In the genomic region with DNA sequence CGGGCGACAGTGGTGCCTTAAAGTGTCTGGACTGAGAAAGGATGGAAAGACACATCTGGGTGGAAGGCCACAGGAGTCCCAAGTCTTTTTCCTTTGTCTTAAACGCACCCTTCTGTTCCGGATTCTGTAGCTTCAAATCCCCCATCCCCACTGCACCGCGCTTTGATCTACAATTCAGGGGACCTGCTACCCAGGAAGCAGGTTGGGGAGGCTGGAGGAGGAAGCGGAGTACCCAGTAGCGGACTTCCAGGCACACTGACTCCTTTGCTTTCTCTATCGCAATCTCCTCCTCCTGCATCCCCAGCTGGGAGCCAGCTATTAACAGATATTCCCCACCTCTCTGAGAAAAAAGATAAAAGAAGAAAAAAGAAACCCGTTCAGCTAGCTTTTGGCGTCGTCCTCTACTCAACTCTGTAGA, we compare ENCODE assay signal across 8 mouse cellular contexts. TPM values are rescaled to one million over a fixed set of nuclear protein-coding genes. Genes with fewer than 3 reads are reported as not detected.
DNase-seq lines count a peak whose midpoint lies in the region; ATAC-seq and TF ChIP-seq lines count a peak whose summit lies in the region.
"Had no signal": no experiment of that assay in that cellular context is flagged by ENCODE, and none has a peak within 500 bp of the region (broad histone marks: within the 10 kb centered on the region; RNA-seq: fewer than 3 reads in every experiment).

No protein-coding gene starts in this region.

- H3K9ac ChIP-seq in embryonic facial prominence, embryonic 14.5 days (ENCODE audit: low read depth, low read length) = peak overlapping the region; percentile 50
- peak overlapping the region; percentile 52 for H3K9ac ChIP-seq in hindbrain, postnatal 0 days (replicated peaks; ENCODE audit: low read length)
- H3K9ac ChIP-seq in neural tube, embryonic 11.5 days (ENCODE audit: low read length) = peak overlapping the region; percentile 63

- H3K36me3 ChIP-seq in embryonic facial prominence, embryonic 14.5 days (ENCODE audit: control insufficient read depth, insufficient read depth, low read length) = no peaks in the 10 kb centered on the region
- H3K36me3 ChIP-seq in hindbrain, postnatal 0 days (ENCODE audit: insufficient read depth, low read length) = no peaks in the 10 kb centered on the region
- H3K36me3 ChIP-seq in neural tube, embryonic 11.5 days (ENCODE audit: control insufficient read depth, insufficient read depth, low read length) = no peaks in the 10 kb centered on the region

- peak overlapping the region; percentile 33 for H3K4me3 ChIP-seq in embryonic facial prominence, embryonic 14.5 days (ENCODE audit: low read depth, low read length)
- peak overlapping the region; percentile 42 for H3K4me3 ChIP-seq in hindbrain, postnatal 0 days (ENCODE audit: low read length)
- peak overlapping the region; percentile 38 for H3K4me3 ChIP-seq in neural tube, embryonic 11.5 days (ENCODE audit: low read depth, low read length)
- H3K4me3 ChIP-seq: myocyte had no signal

- H3K27ac ChIP-seq in embryonic facial prominence, embryonic 14.5 days (replicated peaks; ENCODE audit: low read depth, low read length) = peak overlapping the region; percentile 13; the same call in 1 of the 2 replicates
- H3K27ac ChIP-seq in hindbrain, postnatal 0 days = peak overlapping the region; percentile 75
- H3K27ac ChIP-seq in neural tube, embryonic 11.5 days (ENCODE audit: low read depth, low read length) = peak overlapping the region; percentile 21; the same call in 1 of the 2 replicates

- DNase-seq in left cerebral cortex, postnatal 36 days (ENCODE audit: low spot score in 2 of 2) = peak; percentile 48 to 66
- DNase-seq in left cerebral cortex, postnatal 25 days (ENCODE audit: low spot score in 2 of 2) = no peak
- DNase-seq in embryonic facial prominence, embryonic 14.5 days (ENCODE audit: low spot score) = no peak
- DNase-seq in hindbrain, postnatal 0 days (ENCODE audit: low spot score) = peak; percentile 44
- DNase-seq in neural tube, embryonic 11.5 days (ENCODE audit: low spot score) = peak; percentile 60
- DNase-seq in left cerebral cortex, postnatal 10 days (ENCODE audit: extremely low spot score in 1 of 2, low spot score in 2 of 2) = no peak
- DNase-seq in kidney, adult 9 months = no peak

- WGBS in embryonic facial prominence, embryonic 14.5 days = 6% methylated on average over 12 of the region's 12 CpGs
- WGBS in hindbrain, postnatal 0 days = 4% methylated on average over 12 of the region's 12 CpGs
- under 1% methylated on average over 12 of the region's 12 CpGs for WGBS in neural tube, embryonic 11.5 days

- H3K4me1 ChIP-seq in embryonic facial prominence, embryonic 14.5 days (ENCODE audit: control insufficient read depth, insufficient read depth, low read length) = peaks cover 24% of the 10 kb centered on the region; the same call in 1 of the 2 replicates
- H3K4me1 ChIP-seq in hindbrain, postnatal 0 days (ENCODE audit: insufficient read depth, low read length) = peaks cover 11% of the 10 kb centered on the region; the same call in 1 of the 2 replicates
- H3K4me1 ChIP-seq in neural tube, embryonic 11.5 days (ENCODE audit: control insufficient read depth, insufficient read depth, low read length) = peaks cover 37% of the 10 kb centered on the region

- peaks cover 51% of the 10 kb centered on the region for H3K27me3 ChIP-seq in embryonic facial prominence, embryonic 14.5 days (replicated peaks; ENCODE audit: control insufficient read depth, insufficient read depth, low read length)
- no peaks in the 10 kb centered on the region for H3K27me3 ChIP-seq in hindbrain, postnatal 0 days (ENCODE audit: insufficient read depth, low read length)
- H3K27me3 ChIP-seq in neural tube, embryonic 11.5 days (ENCODE audit: control insufficient read depth, insufficient read depth, low read length) = no peaks in the 10 kb centered on the region

- TF ChIP-seq CTCF in hindbrain, postnatal 0 days (IDR thresholded peaks at IDR 0.05; ENCODE audit: low read depth) = no peak

- peak; percentile 2; the same call in 1 of the 2 replicates for ATAC-seq in embryonic facial prominence, embryonic 14.5 days (ENCODE audit: low read depth)
- ATAC-seq in hindbrain, postnatal 0 days = no peak; the same call in 1 of the 2 replicates
- ATAC-seq in neural tube, embryonic 11.5 days (ENCODE audit: insufficient read depth, low FRiP score, low TSS enrichment) = peak; percentile 8; the same call in 1 of the 2 replicates

- intact Hi-C loops in left cerebral cortex, postnatal 36 days (cut with DNase I) = loop anchor here (10.0 kb wide), 1 partner anchor 365 kb away; no protein-coding TSS in a partner anchor
- intact Hi-C loops in left cerebral cortex, postnatal 25 days (cut with DNase I) = loop anchor here (5.0 to 10.0 kb wide), 2 partner anchors 313 to 1635 kb away; no protein-coding TSS in a partner anchor
- intact Hi-C loops in left cerebral cortex, postnatal 10 days (cut with DNase I) = loop anchor here (5.0 to 10.0 kb wide), 6 partner anchors 218 to 1635 kb away; no protein-coding TSS in a partner anchor

- peak overlapping the region; percentile 65 for H3K4me2 ChIP-seq in embryonic facial prominence, embryonic 14.5 days (ENCODE audit: low read depth, low read length)
- peak overlapping the region; percentile 94 for H3K4me2 ChIP-seq in hindbrain, postnatal 0 days (ENCODE audit: low read depth, low read length)
- H3K4me2 ChIP-seq in neural tube, embryonic 11.5 days (ENCODE audit: low read depth) = peak overlapping the region; percentile 82

- H3K9me3 ChIP-seq in embryonic facial prominence, embryonic 14.5 days (ENCODE audit: control insufficient read depth, low read length) = no peaks in the 10 kb centered on the region
- H3K9me3 ChIP-seq in hindbrain, postnatal 0 days (ENCODE audit: low read length) = no peaks in the 10 kb centered on the region
- no peaks in the 10 kb centered on the region for H3K9me3 ChIP-seq in neural tube, embryonic 11.5 days (ENCODE audit: control insufficient read depth, low read length)

RNA-seq across cellular contexts. Expression of a gene that starts 10.1 kb away (rescaled TPM):
- 100 to 1,000 TPM; 128 to 130 TPM for total RNA-seq in left cerebral cortex, postnatal 36 days (2021)
- total RNA-seq in left cerebral cortex, postnatal 25 days (2021) = 100 to 1,000 TPM; 114 to 122 TPM
- 17.9 and 19.4 TPM in 2 replicates for polyA plus RNA-seq in embryonic facial prominence, embryonic 14.5 days (2014; fragmentation: Nextera tagmentation; extraction: Ambion mirVana)
- total RNA-seq in hindbrain, postnatal 0 days (2014; rRNA removed) = 220 and 254 TPM in 2 replicates
- polyA plus RNA-seq in hindbrain, postnatal 0 days (2015; fragmentation: Nextera tagmentation; extraction: Ambion mirVana) = 49.8 and 51.2 TPM in 2 replicates
- 61.2 and 62.9 TPM in 2 replicates for polyA plus RNA-seq in neural tube, embryonic 11.5 days (2014; fragmentation: Nextera tagmentation; extraction: Ambion mirVana)
- 100 to 1,000 TPM; 146 to 153 TPM for total RNA-seq in left cerebral cortex, postnatal 10 days (2021)

Comparison
In these comparisons a context has a peak if more than half of its experiments do, and no peak if none do; other contexts are left out.
1. DNase-seq: peak in left cerebral cortex, postnatal 36 days (2 of 2), hindbrain, postnatal 0 days (single experiment) and neural tube, embryonic 11.5 days (single experiment); none in left cerebral cortex, postnatal 25 days (0 of 2), embryonic facial prominence, embryonic 14.5 days (single experiment), left cerebral cortex, postnatal 10 days (0 of 2) and kidney, adult 9 months (single experiment).
2. H3K27ac ChIP-seq: peak in every context shown above with its lines; median percentile 75 in hindbrain, postnatal 0 days; 21 in neural tube, embryonic 11.5 days; 13 in embryonic facial prominence, embryonic 14.5 days.
3. Peak in every context shown above with its lines, with median percentiles within 50 percentile points of each other: H3K4me2 ChIP-seq, H3K4me3 ChIP-seq and H3K9ac ChIP-seq.